Mouse (Mus musculus) ovary, postnatal 36 days (tissue): ENCODE data around the gene Scfd2.

ENCODE experiments used
- DNase-seq: peaks from one replicate; pipeline ENCODE4 v3.0.0; 2022; ENCODE audit warnings: low spot score, mixed read lengths

Gene Scfd2

GRCm38 (mm10) chr5:74201570-74202357 lies 329.8 kb downstream of the Scfd2 start:
- DNase-seq = no peak

- DNase-seq = no peak
Observed at GRCm38 (mm10) chr5:74200481-74200880, 331.1 kb downstream of the Scfd2 start.

- no peak for DNase-seq
Observed at GRCm38 (mm10) chr5:74199793-74200192, 331.8 kb downstream of the Scfd2 start.

GRCm38 (mm10) chr5:74198446-74198845 lies 333.1 kb downstream of the Scfd2 start:
- no peak for DNase-seq

- DNase-seq = no peak
Observed at GRCm38 (mm10) chr5:74197541-74198330, 333.8 kb downstream of the Scfd2 start.

- DNase-seq = peak; percentile 55
Observed at GRCm38 (mm10) chr5:74196307-74196618, 335.3 kb downstream of the Scfd2 start.

GRCm38 (mm10) chr5:74195614-74196306 lies 335.8 kb downstream of the Scfd2 start:
- no peak for DNase-seq

GRCm38 (mm10) chr5:74194841-74195613 lies 336.5 kb downstream of the Scfd2 start, which contains the start of gene Rasl11b:
Rasl11b (plus strand) TSS chr5:74195286.
- peak; percentile 97 for DNase-seq

GRCm38 (mm10) chr5:74194027-74194840 lies 337.3 kb downstream of the Scfd2 start:
- no peak for DNase-seq

GRCm38 (mm10) chr5:74193626-74194025 lies 337.9 kb downstream of the Scfd2 start:
- DNase-seq = no peak

GRCm38 (mm10) chr5:74193008-74193407 lies 338.6 kb downstream of the Scfd2 start:
- no peak for DNase-seq

- DNase-seq = no peak
Observed at GRCm38 (mm10) chr5:74190911-74191310, 340.6 kb downstream of the Scfd2 start.

- no peak for DNase-seq
Observed at GRCm38 (mm10) chr5:74190161-74190491, 341.4 kb downstream of the Scfd2 start.

GRCm38 (mm10) chr5:74189484-74190160 lies 341.9 kb downstream of the Scfd2 start:
- DNase-seq = no peak

GRCm38 (mm10) chr5:74188886-74189285 lies 342.7 kb downstream of the Scfd2 start:
- no peak for DNase-seq

- DNase-seq = no peak
Observed at GRCm38 (mm10) chr5:74188076-74188475, 343.5 kb downstream of the Scfd2 start.

GRCm38 (mm10) chr5:74184607-74185006 lies 347.0 kb downstream of the Scfd2 start:
- DNase-seq = no peak

- DNase-seq = no peak
Observed at GRCm38 (mm10) chr5:74183118-74183517, 348.4 kb downstream of the Scfd2 start.

- DNase-seq = no peak
Observed at GRCm38 (mm10) chr5:74180216-74180615, 351.3 kb downstream of the Scfd2 start.

GRCm38 (mm10) chr5:74175526-74176270 lies 355.9 kb downstream of the Scfd2 start:
- DNase-seq = peak; percentile 42
